Mouse (Mus musculus): ENCODE measurements around the gene Zcchc7. TPM values are rescaled to one million over a fixed set of nuclear protein-coding genes. Genes with fewer than 3 reads are reported as not detected.
A peak's percentile ranks its signal among the peaks of the same experiment; 100 is the strongest.

Gene Zcchc7
- polyA plus RNA-seq (2015; fragmentation: Nextera tagmentation; extraction: Ambion mirVana) = 22.1 and 25.3 TPM in 2 replicates

DNA sequence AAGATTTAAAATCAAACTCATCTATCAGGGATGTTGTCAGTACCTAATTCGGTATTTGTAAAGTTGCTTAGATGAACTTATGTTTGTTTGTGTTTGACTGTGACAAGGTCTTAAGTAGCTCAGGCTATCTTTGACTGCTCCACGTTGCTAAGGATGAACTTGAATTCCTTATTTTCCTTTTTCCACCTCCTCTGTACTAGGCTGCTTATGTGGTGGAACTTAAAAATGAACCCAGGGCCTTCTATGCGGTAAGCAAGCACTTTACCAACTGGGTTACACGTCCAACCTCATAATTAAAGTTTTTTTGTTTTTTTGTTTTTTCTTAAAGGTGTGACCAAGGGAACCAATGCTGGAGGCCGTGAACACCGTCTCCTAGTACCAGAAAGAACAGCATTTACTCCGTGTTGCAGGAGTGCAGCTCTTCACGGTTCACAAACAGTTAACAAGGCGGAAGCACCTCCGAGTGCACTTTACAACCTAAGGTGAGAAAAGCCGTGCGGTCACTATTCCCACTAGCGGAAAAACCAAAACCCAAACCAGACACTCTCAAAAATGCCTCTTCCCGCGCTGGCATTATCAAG is at the start of gene Zcchc7:
Gene Zcchc7 (plus strand): TSS at position 325 of the 581 bp plus-strand sequence.
- peak within 1 kb of the TSS; percentile 92 for H3K27ac ChIP-seq
- H3K9ac ChIP-seq = peak within 1 kb of the TSS; percentile 96
- H3K9me3 ChIP-seq (replicated peaks) = no peaks in the 10 kb centered on the region
- H3K4me2 ChIP-seq = peak within 1 kb of the TSS; percentile 77
- peak within 1 kb of the TSS; percentile 90 for H3K4me3 ChIP-seq
- peaks cover 11% of the 10 kb centered on the region for H3K4me1 ChIP-seq (replicated peaks)
- H3K27me3 ChIP-seq = no peaks in the 10 kb centered on the region
- no peaks in the 10 kb centered on the region for H3K36me3 ChIP-seq
- 5% methylated on average over 15 of the region's 15 CpGs for WGBS
- ATAC-seq (replicated peaks; ENCODE audit: insufficient number of reproducible peaks, insufficient read depth, low FRiP score, low read depth) = 0 out of 2 replicates have a peak, but pooled peaks have one; percentile 15

DNA sequence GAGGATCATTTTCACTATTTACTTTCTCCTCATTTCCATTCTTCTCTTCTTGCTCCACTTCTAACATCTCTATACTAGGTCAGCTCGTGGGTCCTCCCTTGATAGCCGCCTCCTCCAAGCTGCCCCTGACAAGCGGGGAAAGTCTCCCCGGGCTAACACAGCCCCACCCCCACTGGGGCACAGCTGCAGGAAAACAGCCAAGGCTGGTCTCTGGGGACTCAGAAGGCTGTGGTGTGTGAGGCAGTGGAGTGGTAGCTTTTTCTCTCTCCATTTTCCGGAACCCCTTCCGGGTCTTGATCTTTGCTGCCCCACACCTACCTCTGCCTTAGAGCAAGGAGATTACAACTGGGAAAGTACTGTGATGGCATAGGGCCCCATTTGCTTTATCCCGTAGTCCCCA is 49.7 kb upstream of the Zcchc7 start:
- Histone ChIP-seq H3K4me1 (replicated peaks) (peaks cover 25% of the 10 kb centered on the region), H3K9ac (no peak overlapping the region), H3K4me3 (no peak overlapping the region), H3K27ac (no peak overlapping the region), H3K27me3 (peaks cover 99% of the 10 kb centered on the region), H3K4me2 (no peak overlapping the region), H3K36me3 (no peaks in the 10 kb centered on the region), H3K9me3 (replicated peaks) (no peaks in the 10 kb centered on the region)
- ATAC-seq (replicated peaks; ENCODE audit: insufficient number of reproducible peaks, insufficient read depth, low FRiP score, low read depth) = no peak
- WGBS = 3% methylated on average over 7 of the region's 7 CpGs

DNA sequence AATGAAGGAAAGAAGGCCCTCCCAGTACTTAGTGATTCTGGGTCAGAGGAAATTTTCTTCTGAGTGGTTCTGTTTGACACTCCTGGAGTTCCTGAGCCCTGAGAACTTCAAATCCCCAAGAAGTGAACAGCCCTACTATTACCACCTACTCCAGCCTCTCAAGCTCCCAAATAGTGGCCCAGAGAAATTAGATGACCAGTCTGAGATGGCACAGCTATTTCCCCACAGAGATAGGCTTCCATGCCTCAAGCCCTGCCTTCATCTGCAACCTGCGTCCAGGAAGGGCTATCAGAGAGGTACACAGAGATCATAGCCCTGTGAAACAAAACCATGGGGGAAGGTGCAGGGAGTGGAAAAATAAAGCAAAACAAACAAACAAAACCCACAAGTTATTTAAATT is 48.8 kb upstream of the Zcchc7 start:
- H3K4me1 ChIP-seq (replicated peaks) = peaks cover 27% of the 10 kb centered on the region
- no peaks in the 10 kb centered on the region for H3K9me3 ChIP-seq (replicated peaks)
- no peaks in the 10 kb centered on the region for H3K36me3 ChIP-seq
- 17% methylated on average over 1 of the region's 1 CpGs for WGBS
- H3K27me3 ChIP-seq = peaks cover 99% of the 10 kb centered on the region
- H3K4me2 ChIP-seq = no peak overlapping the region
- no peak overlapping the region for H3K4me3 ChIP-seq
- no peak for ATAC-seq (replicated peaks; ENCODE audit: insufficient number of reproducible peaks, insufficient read depth, low FRiP score, low read depth)
- H3K9ac ChIP-seq = no peak overlapping the region
- no peak overlapping the region for H3K27ac ChIP-seq

DNA sequence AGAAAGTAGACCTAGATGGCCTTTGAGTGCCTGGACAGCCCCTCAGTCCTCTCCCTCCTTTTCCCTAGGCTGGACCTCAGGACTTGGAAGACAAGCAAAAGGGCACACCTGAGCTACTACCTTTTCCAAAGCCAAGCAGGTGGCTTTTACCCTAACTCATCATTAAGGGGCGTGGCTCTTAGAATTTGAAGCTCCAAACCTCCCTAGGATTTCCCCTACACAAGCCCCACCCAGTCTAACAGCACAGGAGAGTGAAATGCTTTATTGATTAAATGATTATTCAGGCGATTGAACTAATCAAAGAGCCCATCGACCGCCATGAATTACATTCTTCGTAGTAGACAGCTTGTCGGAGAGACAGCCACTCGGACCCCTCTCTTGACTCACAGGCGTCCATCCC is 47.4 kb upstream of the Zcchc7 start:
- 44% methylated on average over 8 of the region's 8 CpGs for WGBS
- Histone ChIP-seq H3K27me3 (peaks cover 99% of the 10 kb centered on the region), H3K4me1 (replicated peaks) (peaks cover 34% of the 10 kb centered on the region), H3K4me2 (no peak overlapping the region), H3K4me3 (no peak overlapping the region), H3K9ac (no peak overlapping the region), H3K27ac (no peak overlapping the region), H3K36me3 (no peaks in the 10 kb centered on the region), H3K9me3 (replicated peaks) (no peaks in the 10 kb centered on the region)
- no peak for ATAC-seq (replicated peaks; ENCODE audit: insufficient number of reproducible peaks, insufficient read depth, low FRiP score, low read depth)

DNA sequence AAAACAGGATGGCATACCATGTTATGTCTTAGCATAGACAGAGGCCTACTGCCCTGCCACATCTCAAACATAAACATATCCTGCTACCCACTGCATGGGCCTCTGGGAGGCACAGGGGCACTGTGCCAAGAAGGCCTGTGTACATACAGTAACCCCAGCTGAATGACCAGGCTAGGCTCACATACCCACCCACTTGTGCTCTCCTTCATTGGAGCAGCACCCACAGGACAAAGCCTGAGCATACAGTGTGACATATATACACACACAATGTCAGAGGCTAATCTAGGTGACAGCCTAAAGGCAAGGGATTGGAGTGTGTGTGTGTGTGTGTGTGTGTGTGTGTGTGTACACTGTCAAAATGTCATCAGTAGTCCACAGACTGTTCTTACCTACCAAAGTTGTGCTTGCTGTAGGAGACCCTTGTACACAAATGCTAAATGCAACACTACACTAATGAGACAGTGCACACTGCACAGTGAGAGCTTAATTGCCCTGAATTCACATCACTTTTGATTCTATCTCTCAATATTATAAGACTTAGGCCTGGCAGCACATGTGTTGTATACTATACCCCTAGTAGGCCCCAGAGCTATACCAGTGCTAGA is 46.5 kb upstream of the Zcchc7 start:
- H3K4me2 ChIP-seq = no peak overlapping the region
- ATAC-seq (replicated peaks; ENCODE audit: insufficient number of reproducible peaks, insufficient read depth, low FRiP score, low read depth) = no peak
- H3K27ac ChIP-seq = no peak overlapping the region
- peaks cover 99% of the 10 kb centered on the region for H3K27me3 ChIP-seq
- H3K9me3 ChIP-seq (replicated peaks) = no peaks in the 10 kb centered on the region
- H3K9ac ChIP-seq = no peak overlapping the region
- H3K36me3 ChIP-seq = no peaks in the 10 kb centered on the region
- no peak overlapping the region for H3K4me3 ChIP-seq
- peaks cover 34% of the 10 kb centered on the region for H3K4me1 ChIP-seq (replicated peaks)

DNA sequence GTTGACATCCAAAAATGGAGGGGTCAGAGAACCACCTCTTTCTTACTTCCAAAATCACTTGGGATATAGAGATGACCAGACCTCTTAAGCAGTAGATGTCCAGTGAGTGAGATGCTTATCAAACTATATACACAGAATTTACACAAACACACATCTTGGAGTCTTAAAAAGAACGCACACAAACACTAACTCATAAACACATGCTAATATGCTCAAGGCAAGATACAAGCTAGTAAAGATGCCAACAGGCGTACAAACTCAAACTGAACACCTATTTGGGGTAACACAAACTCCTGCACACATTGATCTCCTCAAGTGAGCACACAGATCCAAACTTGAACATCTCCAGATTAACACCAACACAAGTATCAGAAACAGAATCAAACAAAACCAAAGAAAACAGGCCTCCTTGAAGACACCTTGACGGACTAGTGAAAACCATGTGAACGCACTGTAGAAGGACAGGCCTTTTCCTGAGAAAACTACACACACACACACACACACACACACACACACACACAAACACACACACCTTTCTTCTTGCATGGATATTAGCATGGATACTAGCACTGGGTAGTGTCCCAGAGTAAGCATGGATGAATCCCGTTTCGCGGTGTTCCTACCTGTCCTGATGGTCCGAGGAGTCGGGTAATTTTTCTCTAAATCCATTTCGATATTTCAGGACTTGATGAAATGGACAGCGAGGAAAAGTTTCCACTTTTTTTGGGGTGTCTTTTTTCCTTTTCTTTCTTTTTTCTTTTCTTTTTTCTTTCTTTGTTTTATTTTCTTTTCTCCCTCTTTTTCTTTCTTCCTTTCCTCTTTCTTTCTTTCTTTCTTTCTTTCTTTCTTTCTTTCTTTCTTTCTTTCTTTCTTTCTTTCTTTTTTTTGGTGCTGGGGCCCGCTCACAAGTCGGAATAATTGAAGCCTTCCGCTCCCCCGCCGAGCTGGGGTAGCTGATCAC is 45.7 kb upstream of the Zcchc7 start, which contains the start of gene Pax5:
Gene Pax5 (minus strand): TSS at position 748 of the 961 bp plus-strand sequence.
- Histone ChIP-seq H3K27ac (no peak within 1 kb of the TSS), H3K9me3 (replicated peaks) (no peaks in the 10 kb centered on the region), H3K4me3 (peak within 1 kb of the TSS; percentile 4; the same call in 1 of the 2 replicates), H3K4me2 (no peak within 1 kb of the TSS), H3K36me3 (no peaks in the 10 kb centered on the region), H3K27me3 (peaks cover 99% of the 10 kb centered on the region), H3K9ac (no peak within 1 kb of the TSS), H3K4me1 (replicated peaks) (peaks cover 31% of the 10 kb centered on the region)
- WGBS = 28% methylated on average over 16 of the region's 16 CpGs
- no peak for ATAC-seq (replicated peaks; ENCODE audit: insufficient number of reproducible peaks, insufficient read depth, low FRiP score, low read depth)

DNA sequence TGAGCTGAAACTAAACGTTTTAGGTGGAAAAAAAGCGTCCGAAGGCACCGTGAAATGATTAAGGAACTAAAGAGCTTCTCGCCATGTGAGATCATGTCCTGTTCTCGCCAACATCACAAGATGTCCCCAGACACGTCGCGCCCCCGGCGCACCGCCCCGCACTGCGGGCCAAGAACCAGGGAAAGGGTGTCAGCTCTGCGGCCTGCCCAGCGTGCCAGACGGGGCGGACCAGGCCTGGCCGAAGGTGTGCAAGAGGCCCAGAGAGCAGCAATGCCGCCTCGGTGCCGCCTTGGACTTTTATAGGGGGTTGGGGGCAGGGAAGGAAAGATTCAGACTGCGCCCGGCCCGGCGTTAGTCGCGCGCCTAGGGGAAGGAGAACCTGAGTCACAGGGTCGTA is 45.0 kb upstream of the Zcchc7 start:
- no peak overlapping the region for H3K27ac ChIP-seq
- H3K9me3 ChIP-seq (replicated peaks) = no peaks in the 10 kb centered on the region
- H3K4me1 ChIP-seq (replicated peaks) = peaks cover 31% of the 10 kb centered on the region
- peak overlapping the region; percentile 4; the same call in 1 of the 2 replicates for H3K4me3 ChIP-seq
- ATAC-seq (replicated peaks; ENCODE audit: insufficient number of reproducible peaks, insufficient read depth, low FRiP score, low read depth) = no peak
- peaks cover 99% of the 10 kb centered on the region for H3K27me3 ChIP-seq
- H3K4me2 ChIP-seq = no peak overlapping the region
- no peak overlapping the region for H3K9ac ChIP-seq
- no peaks in the 10 kb centered on the region for H3K36me3 ChIP-seq
- WGBS = 1% methylated on average over 30 of the region's 30 CpGs

DNA sequence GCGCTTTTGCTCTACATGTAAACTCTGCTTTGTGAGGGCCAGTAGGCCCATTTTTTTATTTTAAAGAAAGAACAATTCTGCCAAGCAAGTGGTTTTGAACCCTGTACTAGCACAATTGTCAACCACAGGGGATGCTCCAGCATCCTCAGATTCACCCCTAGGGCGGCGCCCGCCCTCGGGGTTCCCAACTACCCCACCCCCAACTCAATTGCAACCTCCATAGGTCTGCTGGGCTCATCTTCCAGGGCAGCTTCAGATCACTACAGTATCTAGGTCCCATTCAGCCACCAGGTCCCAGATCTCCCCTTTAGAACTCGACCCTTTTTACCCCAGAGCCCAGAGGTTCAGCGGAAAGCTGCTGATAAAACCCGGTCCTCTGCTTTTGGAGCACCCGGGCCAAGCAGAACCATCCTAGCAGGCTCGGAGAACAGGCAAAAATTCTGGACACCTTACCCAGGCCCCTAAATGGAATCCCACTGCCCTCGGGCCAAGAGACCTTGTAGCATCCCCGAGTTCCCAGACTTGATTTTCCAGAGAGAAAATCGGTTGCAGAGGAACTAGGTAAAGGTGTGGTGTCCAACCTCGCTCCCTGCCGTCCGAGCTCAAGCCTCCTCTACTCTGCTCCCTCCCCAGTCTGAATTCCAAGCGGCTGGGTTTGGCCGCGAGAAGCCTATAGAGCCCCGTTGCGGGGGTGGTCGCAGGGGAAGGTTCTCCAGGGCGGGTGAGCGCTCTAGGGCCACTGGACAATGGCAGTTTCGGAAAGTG is 44.4 kb upstream of the Zcchc7 start:
- Histone ChIP-seq H3K27me3 (peaks cover 95% of the 10 kb centered on the region), H3K27ac (no peak overlapping the region), H3K9ac (no peak overlapping the region), H3K36me3 (no peaks in the 10 kb centered on the region), H3K4me2 (peak overlapping the region; percentile 41; the same call in 1 of the 2 replicates), H3K4me3 (peak overlapping the region; percentile 26; the same call in 1 of the 2 replicates), H3K4me1 (replicated peaks) (peaks cover 31% of the 10 kb centered on the region), H3K9me3 (replicated peaks) (no peaks in the 10 kb centered on the region)
- ATAC-seq (replicated peaks; ENCODE audit: insufficient number of reproducible peaks, insufficient read depth, low FRiP score, low read depth) = no peak
- WGBS = 2% methylated on average over 25 of the region's 25 CpGs

DNA sequence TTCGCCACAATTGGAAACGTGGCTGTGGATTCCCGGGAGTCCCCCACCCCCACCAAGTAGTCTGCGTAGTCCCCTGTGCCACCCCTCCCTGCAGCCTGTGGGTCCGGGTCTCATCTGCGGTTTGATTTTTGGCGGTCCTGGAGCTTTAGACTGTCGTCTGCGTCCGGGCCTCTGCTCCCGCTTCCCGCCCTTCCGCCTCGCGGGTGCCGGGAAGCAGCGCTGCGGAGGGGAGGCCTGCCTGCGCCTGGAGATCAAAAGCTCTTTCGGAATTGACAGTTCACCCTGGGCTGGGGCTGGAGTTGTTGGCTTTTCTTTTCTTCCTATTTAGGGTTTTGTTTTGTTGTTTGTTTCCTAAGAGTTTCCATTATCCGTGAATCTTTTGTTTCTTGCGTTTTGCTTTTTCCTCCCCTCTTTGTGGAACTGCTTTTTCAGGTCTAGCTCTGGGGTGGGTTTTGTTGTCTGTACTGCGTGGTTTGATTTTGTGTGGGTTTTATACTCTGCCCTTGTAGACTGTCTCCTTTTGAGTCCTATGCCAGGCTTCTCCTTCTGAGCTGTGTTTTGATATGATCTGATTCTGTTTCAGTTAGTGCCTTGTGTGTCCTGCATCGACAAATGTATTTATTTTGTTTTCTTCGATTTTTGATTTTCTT is 43.5 kb upstream of the Zcchc7 start:
- peak overlapping the region; percentile 26 for H3K4me3 ChIP-seq
- ATAC-seq (replicated peaks; ENCODE audit: insufficient number of reproducible peaks, insufficient read depth, low FRiP score, low read depth) = no peak
- H3K27me3 ChIP-seq = peaks cover 95% of the 10 kb centered on the region
- H3K27ac ChIP-seq = no peak overlapping the region
- peak overlapping the region; percentile 41 for H3K4me2 ChIP-seq
- H3K36me3 ChIP-seq = no peaks in the 10 kb centered on the region
- WGBS = under 1% methylated on average over 25 of the region's 25 CpGs
- H3K4me1 ChIP-seq (replicated peaks) = peaks cover 31% of the 10 kb centered on the region
- no peaks in the 10 kb centered on the region for H3K9me3 ChIP-seq (replicated peaks)
- no peak overlapping the region for H3K9ac ChIP-seq

DNA sequence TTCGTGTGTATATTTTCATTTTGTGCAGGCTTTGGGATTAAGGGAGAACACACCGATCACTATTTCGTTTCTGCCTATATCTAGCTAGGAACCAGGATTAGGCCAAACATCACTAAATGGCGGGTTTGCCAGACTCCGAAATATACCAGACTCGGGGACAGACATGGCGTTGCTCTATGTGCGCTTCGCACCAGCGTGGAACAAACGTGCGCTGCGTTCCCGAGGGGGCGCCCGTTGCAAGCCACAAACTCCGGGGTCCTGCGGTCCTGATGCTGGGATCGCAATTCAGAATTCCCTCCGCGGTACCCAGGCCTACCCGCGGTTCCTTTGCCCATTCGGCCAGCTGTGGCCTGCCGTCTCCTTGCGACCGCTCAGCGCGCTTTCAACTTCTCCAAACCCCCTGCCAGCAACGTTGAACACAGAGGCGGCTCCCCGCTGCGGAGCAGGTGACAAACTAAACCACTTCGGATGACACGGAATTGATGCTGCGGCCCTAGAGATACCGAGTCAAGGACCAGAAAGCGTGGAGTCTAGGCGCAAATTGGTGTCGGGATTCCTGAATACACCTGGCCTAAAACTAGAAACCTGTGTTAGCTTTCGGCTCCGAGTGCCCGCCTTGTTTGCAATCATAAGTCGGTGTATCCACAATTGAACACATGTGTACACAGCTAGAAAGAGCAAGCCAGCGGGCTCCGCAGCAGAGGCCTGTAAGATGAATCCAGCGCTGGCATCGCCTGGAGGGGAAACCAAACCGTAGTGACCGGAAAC is 42.7 kb upstream of the Zcchc7 start:
- peak overlapping the region; percentile 31 for H3K4me2 ChIP-seq
- peaks cover 31% of the 10 kb centered on the region for H3K4me1 ChIP-seq (replicated peaks)
- H3K36me3 ChIP-seq = no peaks in the 10 kb centered on the region
- WGBS = 2% methylated on average over 50 of the region's 50 CpGs
- ATAC-seq (replicated peaks; ENCODE audit: insufficient number of reproducible peaks, insufficient read depth, low FRiP score, low read depth) = no peak
- no peaks in the 10 kb centered on the region for H3K9me3 ChIP-seq (replicated peaks)
- peak overlapping the region; percentile 26 for H3K4me3 ChIP-seq
- H3K27me3 ChIP-seq = peaks cover 95% of the 10 kb centered on the region
- H3K9ac ChIP-seq = no peak overlapping the region
- no peak overlapping the region for H3K27ac ChIP-seq
